Mouse (Mus musculus) heart, adult 2 months (tissue): ENCODE results near the gene Hoxd11.

ENCODE experiments used
- CTCF ChIP-seq: fragments of 200-600 bp; IDR thresholded peaks from 2 replicates; pipeline ENCODE4 v1.8.1; 2022; ENCODE audit warnings: antibody characterized with exemption, mild to moderate bottlenecking, moderate library complexity
- EP300 ChIP-seq: fragments of 200-500 bp; IDR thresholded peaks from 2 replicates; pipeline ENCODE4 v1.6.1; 2011; ENCODE audit warnings: low read depth, low read length, control low read depth; ENCODE audit not compliant: insufficient read depth
- POLR2A ChIP-seq: fragments of 200-500 bp; IDR thresholded peaks from 2 replicates; pipeline ENCODE4 v1.6.1; 2011; ENCODE audit warnings: mild to moderate bottlenecking, low read depth, low read length, control low read depth; ENCODE audit not compliant: insufficient read depth

GRCm38 (mm10) chr2:74697567-74698121, 18.3 kb downstream of the Hoxd11 start, which contains the start of gene Hoxd9:
- TF ChIP-seq EP300 (no peak), CTCF (peak; percentile 47), POLR2A (no peak)
